Mouse (Mus musculus): ENCODE data around the gene Nfatc2. TPM values are rescaled to one million over a fixed set of nuclear protein-coding genes. Genes with fewer than 3 reads are reported as not detected.
A peak's percentile ranks its signal among the peaks of the same experiment; 100 is the strongest.

The Nfatc2 gene
- polyA plus RNA-seq, 1 experiment: 1.6 TPM

DNA sequence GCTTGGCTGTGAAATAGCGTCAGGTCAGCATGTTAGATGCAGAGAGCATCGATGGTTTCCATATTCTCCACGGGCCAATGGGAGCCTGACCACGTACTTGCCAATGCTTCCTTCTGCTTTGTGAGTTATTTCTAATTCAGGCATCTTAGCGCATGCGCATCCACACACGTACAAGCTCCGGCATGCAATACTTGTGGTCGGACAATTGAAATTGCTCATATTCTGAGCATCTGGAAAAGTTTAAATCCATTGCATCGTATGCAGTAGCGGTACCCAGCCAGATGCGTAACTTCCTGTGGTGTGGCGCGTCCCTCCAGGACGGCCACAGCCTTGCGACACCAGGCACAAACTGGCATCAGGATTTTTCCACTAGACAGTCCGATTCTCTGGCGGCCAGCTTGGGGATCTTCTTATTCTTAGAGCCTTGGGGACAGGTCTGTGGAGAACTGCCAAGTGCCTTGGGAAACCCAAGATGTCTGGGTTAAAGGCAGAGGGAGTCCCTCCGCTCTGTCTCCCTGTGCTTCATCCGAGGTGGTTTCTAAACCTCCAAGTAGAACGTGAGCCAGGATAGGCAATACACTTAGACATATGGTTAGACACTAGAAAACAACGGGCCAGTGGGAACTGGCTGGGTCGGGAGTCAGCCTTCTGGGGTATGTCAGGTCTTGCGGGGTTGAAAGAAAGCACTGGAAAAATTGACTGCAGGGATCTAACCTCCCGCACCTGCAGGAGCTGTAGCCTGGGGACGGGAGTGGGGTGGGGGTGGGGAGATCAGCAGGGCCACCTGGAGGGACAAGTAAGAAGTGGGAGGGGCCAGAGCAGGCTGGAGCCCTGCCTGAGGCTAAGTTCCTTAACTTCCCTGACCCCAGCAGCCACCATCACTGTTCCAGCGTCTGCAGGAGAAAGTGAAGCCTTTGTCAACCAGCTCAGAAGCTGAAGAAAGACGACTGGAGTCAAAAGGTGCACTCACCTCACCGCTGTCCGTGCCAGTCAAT, 149.4 kb downstream of the Nfatc2 start:
- TF ChIP-seq POLR2A (IDR thresholded peaks at IDR 0.05; ENCODE audit: borderline replicate concordance, control insufficient read depth, low read depth, low read length) (no peak), CTCF (IDR thresholded peaks at IDR 0.05; ENCODE audit: control insufficient read depth, insufficient read depth, low read length) (no peak)
- Histone ChIP-seq H3K4me3 (replicated peaks; ENCODE audit: control insufficient read depth, low read depth, low read length) (peak overlapping the region; percentile 0), H3K4me1 (ENCODE audit: control insufficient read depth, insufficient read depth, low read length) (peaks cover 1% of the 10 kb centered on the region; the same call in 1 of the 2 replicates), H3K27ac (ENCODE audit: control insufficient read depth, insufficient read depth, low read depth, low read length, poor library complexity) (no peak overlapping the region)
- 34% methylated on average over 30 of the region's 30 CpGs for WGBS

DNA sequence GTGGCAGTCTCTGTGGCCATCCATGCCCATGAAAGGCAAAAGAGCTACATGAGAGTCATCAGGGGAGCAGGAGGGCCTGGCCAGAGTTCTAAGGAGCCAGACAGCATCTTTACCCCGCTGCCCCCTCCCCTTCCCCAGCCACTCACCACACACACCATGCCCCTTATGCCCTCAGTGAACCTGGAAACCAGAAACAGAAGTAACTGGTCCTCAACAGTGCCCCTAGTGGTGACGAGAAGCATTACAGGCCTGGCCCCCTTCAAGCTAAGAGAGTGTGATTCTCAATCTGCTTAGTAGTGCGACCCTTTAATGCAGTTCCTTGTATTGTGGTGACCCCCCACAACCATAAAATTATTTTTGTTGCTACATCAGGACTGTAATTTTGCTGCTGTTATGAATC, 150.5 kb downstream of the Nfatc2 start:
- WGBS: 4% methylated on average over 3 of the region's 3 CpGs
- Histone ChIP-seq H3K4me3 (replicated peaks; ENCODE audit: control insufficient read depth, low read depth, low read length) (no peak overlapping the region), H3K4me1 (ENCODE audit: control insufficient read depth, insufficient read depth, low read length) (peaks cover 1% of the 10 kb centered on the region; the same call in 1 of the 2 replicates), H3K27ac (ENCODE audit: control insufficient read depth, insufficient read depth, low read depth, low read length, poor library complexity) (no peak overlapping the region)
- TF ChIP-seq POLR2A (IDR thresholded peaks at IDR 0.05; ENCODE audit: borderline replicate concordance, control insufficient read depth, low read depth, low read length) (no peak), CTCF (IDR thresholded peaks at IDR 0.05; ENCODE audit: control insufficient read depth, insufficient read depth, low read length) (peak; percentile 83)

DNA sequence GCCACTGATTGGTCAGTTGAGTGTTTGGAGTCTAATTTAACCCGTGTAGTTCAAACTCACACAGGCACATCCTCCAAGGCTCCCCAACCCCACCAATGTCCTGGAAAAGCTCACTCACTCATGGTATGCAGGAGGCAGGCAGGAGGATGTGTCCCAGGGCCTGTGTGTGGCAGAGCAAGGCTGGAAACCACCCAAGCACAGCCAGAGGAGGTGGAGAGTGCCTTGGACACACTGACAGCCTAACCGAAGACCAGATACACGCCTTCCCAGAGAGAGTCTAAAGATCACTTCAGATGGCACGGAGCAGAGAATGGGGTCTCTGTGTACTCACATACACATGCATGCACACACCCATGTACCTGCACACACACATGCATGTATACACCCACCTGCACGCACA, 153.4 kb downstream of the Nfatc2 start:
- Histone ChIP-seq H3K4me3 (replicated peaks; ENCODE audit: control insufficient read depth, low read depth, low read length) (no peak overlapping the region), H3K4me1 (ENCODE audit: control insufficient read depth, insufficient read depth, low read length) (peaks cover 1% of the 10 kb centered on the region; the same call in 1 of the 2 replicates), H3K27ac (ENCODE audit: control insufficient read depth, insufficient read depth, low read depth, low read length, poor library complexity) (no peak overlapping the region)
- TF ChIP-seq POLR2A (IDR thresholded peaks at IDR 0.05; ENCODE audit: borderline replicate concordance, control insufficient read depth, low read depth, low read length): no peak
- TF ChIP-seq CTCF (IDR thresholded peaks at IDR 0.05; ENCODE audit: control insufficient read depth, insufficient read depth, low read length): no peak
- WGBS: 68% methylated on average over 5 of the region's 5 CpGs

DNA sequence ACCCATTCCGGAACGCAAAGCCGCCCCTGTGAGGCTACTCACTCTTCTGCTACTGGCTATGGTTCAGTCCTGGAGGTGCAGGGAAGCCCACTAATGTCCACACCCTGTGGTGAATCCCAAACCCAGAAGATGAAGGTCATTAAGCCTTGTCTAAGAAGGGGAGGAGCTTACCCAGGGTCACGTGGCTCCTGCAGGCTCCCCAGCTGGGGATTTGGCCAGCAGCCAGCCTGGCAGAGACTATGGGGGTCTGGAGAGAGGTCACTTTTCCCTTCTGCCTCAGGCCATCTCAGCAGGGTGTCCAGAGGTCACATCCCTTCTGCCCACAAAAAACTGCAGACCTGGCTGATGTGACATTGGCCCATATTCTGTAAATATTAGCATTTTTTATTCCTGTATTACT, 153.9 kb downstream of the Nfatc2 start:
- no peak for TF ChIP-seq POLR2A (IDR thresholded peaks at IDR 0.05; ENCODE audit: borderline replicate concordance, control insufficient read depth, low read depth, low read length)
- no peak for TF ChIP-seq CTCF (IDR thresholded peaks at IDR 0.05; ENCODE audit: control insufficient read depth, insufficient read depth, low read length)
- Histone ChIP-seq H3K27ac (ENCODE audit: control insufficient read depth, insufficient read depth, low read depth, low read length, poor library complexity) (no peak overlapping the region), H3K4me1 (ENCODE audit: control insufficient read depth, insufficient read depth, low read length) (peaks cover 1% of the 10 kb centered on the region; the same call in 1 of the 2 replicates), H3K4me3 (replicated peaks; ENCODE audit: control insufficient read depth, low read depth, low read length) (no peak overlapping the region)
- WGBS: 27% methylated on average over 4 of the region's 4 CpGs

DNA sequence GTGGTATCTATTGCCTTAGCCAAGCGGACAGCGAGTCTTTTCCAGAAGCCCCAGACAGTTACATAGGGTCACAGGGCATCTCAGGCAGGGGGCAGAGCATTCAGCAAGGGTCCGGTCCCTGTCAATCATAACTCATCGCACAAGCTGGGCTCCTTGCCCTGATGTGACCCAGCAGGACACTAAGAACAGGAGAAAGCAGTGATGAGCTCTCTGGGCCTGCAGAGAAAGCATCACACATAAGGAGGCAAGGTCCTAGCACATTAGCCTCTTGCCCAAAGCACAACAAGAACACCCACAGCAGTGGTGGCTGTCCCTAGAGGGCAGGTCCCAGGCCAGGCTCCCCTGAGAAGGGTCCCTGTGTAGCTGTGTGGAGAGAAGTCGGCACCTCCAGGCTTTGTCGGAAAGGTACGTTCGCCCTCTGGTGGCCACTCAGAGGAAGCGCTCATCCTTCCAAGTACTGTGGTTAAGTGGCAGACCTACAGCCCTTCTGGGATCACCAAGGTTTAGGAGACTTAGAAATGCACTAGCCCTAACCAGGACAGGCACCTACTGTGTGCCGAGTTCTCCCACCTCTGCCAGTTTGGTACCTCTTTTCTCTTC, 156.1 kb downstream of the Nfatc2 start:
- Histone ChIP-seq H3K4me3 (replicated peaks; ENCODE audit: control insufficient read depth, low read depth, low read length) (no peak overlapping the region), H3K27ac (ENCODE audit: control insufficient read depth, insufficient read depth, low read depth, low read length, poor library complexity) (no peak overlapping the region), H3K4me1 (ENCODE audit: control insufficient read depth, insufficient read depth, low read length) (no peaks in the 10 kb centered on the region; the same call in 1 of the 2 replicates)
- WGBS: 34% methylated on average over 10 of the region's 10 CpGs
- TF ChIP-seq CTCF (IDR thresholded peaks at IDR 0.05; ENCODE audit: control insufficient read depth, insufficient read depth, low read length) (peak; percentile 91), POLR2A (IDR thresholded peaks at IDR 0.05; ENCODE audit: borderline replicate concordance, control insufficient read depth, low read depth, low read length) (no peak)

DNA sequence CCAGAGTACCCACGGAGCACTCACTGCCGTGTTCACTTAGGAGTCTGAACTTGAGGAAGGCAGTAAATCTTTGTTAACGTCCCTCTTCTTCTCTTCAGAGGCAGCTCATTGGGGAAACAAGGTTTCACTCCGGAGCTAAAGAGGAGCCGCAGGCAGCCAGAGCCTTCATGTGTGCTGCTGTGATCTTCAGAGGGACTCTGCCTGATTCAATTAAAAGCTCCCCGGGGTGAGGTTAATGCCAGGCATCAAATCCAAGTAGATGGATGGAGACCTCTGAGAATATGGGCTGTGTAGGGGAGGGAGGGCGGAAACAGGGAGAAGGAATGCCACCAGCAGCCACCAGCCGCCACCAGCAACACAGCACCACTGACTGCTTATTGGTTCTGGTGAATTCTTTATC, 157.3 kb downstream of the Nfatc2 start:
- Histone ChIP-seq H3K27ac (ENCODE audit: control insufficient read depth, insufficient read depth, low read depth, low read length, poor library complexity) (no peak overlapping the region), H3K4me1 (ENCODE audit: control insufficient read depth, insufficient read depth, low read length) (no peaks in the 10 kb centered on the region; the same call in none of the 2 replicates), H3K4me3 (replicated peaks; ENCODE audit: control insufficient read depth, low read depth, low read length) (no peak overlapping the region)
- 36% methylated on average over 8 of the region's 8 CpGs for WGBS
- TF ChIP-seq POLR2A (IDR thresholded peaks at IDR 0.05; ENCODE audit: borderline replicate concordance, control insufficient read depth, low read depth, low read length) (no peak), CTCF (IDR thresholded peaks at IDR 0.05; ENCODE audit: control insufficient read depth, insufficient read depth, low read length) (no peak)

DNA sequence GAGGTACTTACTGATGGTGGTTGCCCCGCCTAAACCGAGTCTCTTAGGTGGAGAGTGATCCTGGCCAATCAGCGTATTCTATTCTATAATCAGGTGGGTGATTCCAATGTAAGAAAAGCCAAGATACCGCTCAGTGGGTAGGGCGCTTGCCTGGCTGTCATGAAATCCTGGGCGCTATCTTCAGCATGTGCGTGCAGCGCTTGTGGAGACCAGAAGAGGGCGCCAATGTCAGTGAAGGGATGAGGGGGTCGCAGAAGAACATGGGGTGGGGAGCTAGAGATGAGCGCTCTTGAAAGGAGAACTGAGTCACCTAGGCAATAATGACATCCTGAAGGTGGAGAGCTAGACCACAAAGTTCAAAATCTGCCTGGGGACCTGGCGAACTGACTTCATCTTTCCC, 160.0 kb downstream of the Nfatc2 start:
- Histone ChIP-seq H3K4me1 (ENCODE audit: control insufficient read depth, insufficient read depth, low read length) (no peaks in the 10 kb centered on the region; the same call in none of the 2 replicates), H3K4me3 (replicated peaks; ENCODE audit: control insufficient read depth, low read depth, low read length) (no peak overlapping the region), H3K27ac (ENCODE audit: control insufficient read depth, insufficient read depth, low read depth, low read length, poor library complexity) (no peak overlapping the region)
- WGBS: 88% methylated on average over 12 of the region's 12 CpGs
- TF ChIP-seq POLR2A (IDR thresholded peaks at IDR 0.05; ENCODE audit: borderline replicate concordance, control insufficient read depth, low read depth, low read length): no peak
- TF ChIP-seq CTCF (IDR thresholded peaks at IDR 0.05; ENCODE audit: control insufficient read depth, insufficient read depth, low read length): peak; percentile 5; the same call in 1 of the 2 replicates

DNA sequence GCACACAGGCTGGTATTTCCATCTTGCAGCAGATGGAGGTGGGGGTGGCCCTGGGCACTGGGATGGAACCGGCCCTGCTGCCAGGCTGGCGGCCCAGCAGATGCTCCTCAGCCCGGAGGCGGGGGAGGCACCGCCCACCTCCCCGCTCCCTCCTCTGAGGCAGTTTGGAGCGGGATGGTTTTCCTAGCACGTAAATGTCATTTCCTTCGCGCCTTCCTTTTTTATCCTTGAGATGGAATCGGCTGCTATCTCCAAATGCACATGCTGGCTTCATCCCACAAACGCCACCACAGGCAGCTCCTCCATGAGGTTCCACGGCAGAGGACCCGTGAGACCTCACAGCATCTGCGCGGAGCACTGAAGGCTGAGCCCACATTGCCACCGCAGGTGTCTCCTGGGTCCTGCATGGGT, 160.5 kb downstream of the Nfatc2 start:
- Histone ChIP-seq H3K4me1 (ENCODE audit: control insufficient read depth, insufficient read depth, low read length) (no peaks in the 10 kb centered on the region; the same call in none of the 2 replicates), H3K4me3 (replicated peaks; ENCODE audit: control insufficient read depth, low read depth, low read length) (no peak overlapping the region)
- WGBS: 86% methylated on average over 17 of the region's 17 CpGs

More for the DNA sequence above, 160.5 kb downstream of the Nfatc2 start:
- H3K27ac ChIP-seq (ENCODE audit: control insufficient read depth, insufficient read depth, low read depth, low read length, poor library complexity): no peak overlapping the region
- TF ChIP-seq POLR2A (IDR thresholded peaks at IDR 0.05; ENCODE audit: borderline replicate concordance, control insufficient read depth, low read depth, low read length): no peak
- TF ChIP-seq CTCF (IDR thresholded peaks at IDR 0.05; ENCODE audit: control insufficient read depth, insufficient read depth, low read length): no peak

Measured in bone marrow, adult 2 months (tissue).